Mouse (Mus musculus) T-helper 1 cell (primary cell): ENCODE data around the gene Cdon.

Experiments
- in situ Hi-C: fragments of 300-600 bp; cut with MboI, MseI; formaldehyde crosslinking; loops from one replicate; pipeline ENCODE4 v1.15.1; 2025; ENCODE audit warnings: high pct_unique_total_duplicates

The Cdon gene

GRCm38 (mm10) chr9:35420805-35421719 lies at the start of gene Cdon:
Gene Cdon, plus strand, starts transcription at chr9:35421128.
- in situ Hi-C loops: no loop called here

GRCm38 (mm10) chr9:35372324-35373101 lies 48.4 kb upstream of the Cdon start:
- in situ Hi-C loops: no loop called here

- in situ Hi-C loops: no loop called here
These were observed 43.0 kb upstream of the Cdon start for GRCm38 (mm10) chr9:35377916-35378315.

- in situ Hi-C loops: no loop called here
These were observed 41.9 kb upstream of the Cdon start for GRCm38 (mm10) chr9:35378991-35379390.

- in situ Hi-C loops: no loop called here
These were observed 21.0 kb upstream of the Cdon start for GRCm38 (mm10) chr9:35399896-35400295.

- in situ Hi-C loops: no loop called here
These were observed 20.5 kb upstream of the Cdon start for GRCm38 (mm10) chr9:35400398-35400797.

- in situ Hi-C loops: no loop called here
These were observed 20.1 kb upstream of the Cdon start for GRCm38 (mm10) chr9:35400831-35401230.

GRCm38 (mm10) chr9:35402584-35402991 lies 18.3 kb upstream of the Cdon start:
- in situ Hi-C loops: no loop called here

GRCm38 (mm10) chr9:35403490-35403889 lies 17.4 kb upstream of the Cdon start:
- in situ Hi-C loops: no loop called here

GRCm38 (mm10) chr9:35405038-35405905 lies 15.7 kb upstream of the Cdon start:
- in situ Hi-C loops: no loop called here

GRCm38 (mm10) chr9:35411225-35411965 lies 9.5 kb upstream of the Cdon start:
- in situ Hi-C loops: no loop called here

- in situ Hi-C loops: no loop called here
These were observed 9.0 kb upstream of the Cdon start for GRCm38 (mm10) chr9:35411975-35412374.

- in situ Hi-C loops: no loop called here
These were observed 855 bp downstream of the Cdon start for GRCm38 (mm10) chr9:35421730-35422235.

GRCm38 (mm10) chr9:35422405-35422941 lies 1.5 kb downstream of the Cdon start:
- in situ Hi-C loops: no loop called here

- in situ Hi-C loops: no loop called here
These were observed 2.3 kb downstream of the Cdon start for GRCm38 (mm10) chr9:35423265-35423664.

- in situ Hi-C loops: no loop called here
These were observed 3.7 kb downstream of the Cdon start for GRCm38 (mm10) chr9:35424671-35425070.

- in situ Hi-C loops: loop anchor here (5.0 kb wide), 1 partner anchor 57 kb away; no protein-coding TSS in a partner anchor
These were observed 9.5 kb downstream of the Cdon start for GRCm38 (mm10) chr9:35430476-35430875.

GRCm38 (mm10) chr9:35431396-35431795 lies 10.5 kb downstream of the Cdon start:
- in situ Hi-C loops: loop anchor here (5.0 kb wide), 1 partner anchor 56 kb away; no protein-coding TSS in a partner anchor

- in situ Hi-C loops: loop anchor here (5.0 kb wide), 1 partner anchor 54 kb away; no protein-coding TSS in a partner anchor
These were observed 11.9 kb downstream of the Cdon start for GRCm38 (mm10) chr9:35432717-35433297.

- in situ Hi-C loops: loop anchor here (5.0 kb wide), 1 partner anchor 53 kb away; no protein-coding TSS in a partner anchor
These were observed 13.4 kb downstream of the Cdon start for GRCm38 (mm10) chr9:35434340-35434739.
